Mouse (Mus musculus) intestine, embryonic 14.5 days (tissue): ENCODE data around the gene Csnk2b. TPM values are rescaled to one million over a fixed set of nuclear protein-coding genes. Genes with fewer than 3 reads are reported as not detected.

Experiments
- ATAC-seq: fragments of 200-750 bp; cut with Nextera tagmentation; replicated peaks from 2 replicates; pipeline ENCODE4 v1.8.0; 2017; ENCODE audit warnings: low read depth, moderate number of reproducible peaks, moderate TSS enrichment, moderate library complexity; ENCODE audit not compliant: low FRiP score, low TSS enrichment
- DNase-seq: peaks from one replicate; pipeline ENCODE4 v3.0.0-alpha.2; 2018; ENCODE audit warnings: low spot score
- H3K27ac ChIP-seq: fragments of 300-500 bp; sonication (generic); 2 replicates; pipeline ENCODE4 v1.5.1; 2014; ENCODE audit warnings: low read depth, mild to moderate bottlenecking, control low read depth
- H3K27me3 ChIP-seq: fragments of 300-500 bp; sonication (generic); replicated peaks from 2 replicates; pipeline ENCODE4 v1.6.1; 2014; ENCODE audit warnings: low read length, control low read depth; ENCODE audit not compliant: control insufficient read depth, insufficient read depth
- H3K36me3 ChIP-seq: fragments of 300-500 bp; sonication (generic); 2 replicates; pipeline ENCODE4 v1.6.1; 2014; ENCODE audit warnings: low read length, control low read depth; ENCODE audit not compliant: control insufficient read depth, insufficient read depth
- H3K4me1 ChIP-seq: fragments of 300-500 bp; sonication (generic); replicated peaks from 2 replicates; pipeline ENCODE4 v1.6.1; 2014; ENCODE audit warnings: low read length, control low read depth, mixed read lengths; ENCODE audit not compliant: control insufficient read depth, insufficient read depth
- H3K4me2 ChIP-seq: fragments of 300-500 bp; sonication (generic); 2 replicates; pipeline ENCODE4 v1.6.1; 2014; ENCODE audit warnings: low read length
- H3K4me3 ChIP-seq: fragments of 300-500 bp; sonication (generic); 2 replicates; pipeline ENCODE4 v1.5.1; 2014; ENCODE audit warnings: low read depth, low read length, control low read depth, mixed read lengths
- H3K9ac ChIP-seq: fragments of 300-500 bp; sonication (generic); 2 replicates; pipeline ENCODE4 v1.6.1; 2014; ENCODE audit warnings: mild to moderate bottlenecking, low read length
- H3K9me3 ChIP-seq: fragments of 300-500 bp; sonication (generic); 2 replicates; pipeline ENCODE4 v1.6.1; 2016; ENCODE audit warnings: low read length, control low read depth; ENCODE audit not compliant: control insufficient read depth
- WGBS: fragments of 180-500 bp; shearing (Covaris S2); extraction: QIAGEN DNeasy Blood & Tissue Kit; methylation state at CpG from one replicate; pipeline ENCODE4 v1.1.7; 2014; 5-methylcytosine and 5-hydroxymethylcytosine counted together
- polyA plus RNA-seq: library from polyadenylated mRNA; unstranded; fragments of >200 nt; fragmentation: Nextera tagmentation; extraction: Ambion mirVana; gene quantifications from 2 replicates; pipeline ENCODE4 v1.2.1, GENCODE M21; 2014

Csnk2b gene
- polyA plus RNA-seq, 1 experiment from 2014 or later: 286 TPM

- Histone ChIP-seq H3K27ac (peak overlapping the region; percentile 85), H3K4me2 (peak overlapping the region; percentile 98), H3K9ac (peak overlapping the region; percentile 87), H3K4me1 (peaks cover 19% of the 10 kb centered on the region), H3K9me3 (no peaks in the 10 kb centered on the region), H3K27me3 (no peaks in the 10 kb centered on the region), H3K36me3 (peaks cover 41% of the 10 kb centered on the region), H3K4me3 (peak overlapping the region; percentile 65)
- WGBS: 13% methylated on average over 8 of the region's 8 CpGs
- ATAC-seq (no peak), DNase-seq (no peak)
These were observed 41.7 kb upstream of the Csnk2b start for GRCm38 (mm10) chr17:35163326-35164081.

GRCm38 (mm10) chr17:35162730-35163129 is 40.9 kb upstream of the Csnk2b start:
- Histone ChIP-seq H3K4me1 (peaks cover 19% of the 10 kb centered on the region), H3K9ac (peak overlapping the region; percentile 87), H3K9me3 (no peaks in the 10 kb centered on the region), H3K36me3 (peaks cover 49% of the 10 kb centered on the region), H3K4me2 (peak overlapping the region; percentile 98), H3K27ac (peak overlapping the region; percentile 5; the same call in 1 of the 2 replicates), H3K4me3 (peak overlapping the region; percentile 65), H3K27me3 (no peaks in the 10 kb centered on the region)
- DNase-seq (no peak), ATAC-seq (no peak)
- 40% methylated on average over 12 of the region's 12 CpGs for WGBS

GRCm38 (mm10) chr17:35162121-35162520 is 40.3 kb upstream of the Csnk2b start:
- H3K9ac ChIP-seq: no peak overlapping the region; the same call in 1 of the 2 replicates

GRCm38 (mm10) chr17:35161421-35161820 is 39.6 kb upstream of the Csnk2b start:
- Histone ChIP-seq H3K36me3 (peaks cover 62% of the 10 kb centered on the region), H3K27me3 (no peaks in the 10 kb centered on the region), H3K4me3 (no peak overlapping the region), H3K4me2 (no peak overlapping the region), H3K9ac (no peak overlapping the region), H3K27ac (no peak overlapping the region), H3K9me3 (no peaks in the 10 kb centered on the region), H3K4me1 (peaks cover 19% of the 10 kb centered on the region)
- DNase-seq (no peak), ATAC-seq (no peak)
- WGBS: 84% methylated on average over 11 of the region's 11 CpGs

More at GRCm38 (mm10) chr17:35162121-35162520, 40.3 kb upstream of the Csnk2b start:
- Histone ChIP-seq H3K4me1 (peaks cover 19% of the 10 kb centered on the region), H3K27ac (no peak overlapping the region), H3K9me3 (no peaks in the 10 kb centered on the region), H3K4me3 (peak overlapping the region; percentile 65; the same call in 1 of the 2 replicates), H3K4me2 (no peak overlapping the region; the same call in 1 of the 2 replicates), H3K36me3 (peaks cover 55% of the 10 kb centered on the region), H3K27me3 (no peaks in the 10 kb centered on the region)
- DNase-seq (no peak), ATAC-seq (no peak)
- 70% methylated on average over 14 of the region's 14 CpGs for WGBS

GRCm38 (mm10) chr17:35159638-35160037 is 37.8 kb upstream of the Csnk2b start:
- DNase-seq (no peak), ATAC-seq (no peak)
- Histone ChIP-seq H3K27ac (no peak overlapping the region), H3K4me1 (peaks cover 10% of the 10 kb centered on the region), H3K4me2 (no peak overlapping the region), H3K27me3 (no peaks in the 10 kb centered on the region), H3K36me3 (peaks cover 80% of the 10 kb centered on the region), H3K4me3 (no peak overlapping the region), H3K9me3 (no peaks in the 10 kb centered on the region), H3K9ac (no peak overlapping the region)
- WGBS: 91% methylated on average over 7 of the region's 7 CpGs

- ATAC-seq (no peak), DNase-seq (no peak)
- Histone ChIP-seq H3K4me1 (peaks cover 10% of the 10 kb centered on the region), H3K9ac (no peak overlapping the region), H3K4me2 (no peak overlapping the region), H3K9me3 (no peaks in the 10 kb centered on the region), H3K4me3 (no peak overlapping the region), H3K27me3 (no peaks in the 10 kb centered on the region), H3K36me3 (peaks cover 86% of the 10 kb centered on the region), H3K27ac (no peak overlapping the region)
- WGBS: 92% methylated on average over 16 of the region's 16 CpGs
These were observed 37.2 kb upstream of the Csnk2b start for GRCm38 (mm10) chr17:35158850-35159593.

- Histone ChIP-seq H3K9ac (no peak overlapping the region), H3K4me1 (peaks cover 3% of the 10 kb centered on the region), H3K4me3 (no peak overlapping the region), H3K27ac (no peak overlapping the region), H3K4me2 (no peak overlapping the region), H3K9me3 (no peaks in the 10 kb centered on the region), H3K27me3 (no peaks in the 10 kb centered on the region), H3K36me3 (peaks cover 97% of the 10 kb centered on the region)
- no peak for ATAC-seq
- WGBS: 89% methylated on average over 8 of the region's 8 CpGs
- no peak for DNase-seq
These were observed 35.9 kb upstream of the Csnk2b start for GRCm38 (mm10) chr17:35157661-35158175.

GRCm38 (mm10) chr17:35157254-35157653 is 35.4 kb upstream of the Csnk2b start:
- DNase-seq (no peak), ATAC-seq (no peak)
- H3K4me3 ChIP-seq: no peak overlapping the region
- WGBS: 88% methylated on average over 8 of the region's 8 CpGs
- H3K27ac ChIP-seq: no peak overlapping the region
- H3K4me1 ChIP-seq: no peaks in the 10 kb centered on the region
- H3K9ac ChIP-seq: no peak overlapping the region
- H3K9me3 ChIP-seq: no peaks in the 10 kb centered on the region
- H3K36me3 ChIP-seq: peaks cover 100% of the 10 kb centered on the region
- H3K4me2 ChIP-seq: no peak overlapping the region
- no peaks in the 10 kb centered on the region for H3K27me3 ChIP-seq
